Mouse (Mus musculus): ENCODE results near the gene Gm31371. TPM values are rescaled to one million over a fixed set of nuclear protein-coding genes. Genes with fewer than 3 reads are reported as not detected.
"Not testable (repeated sequence)": the region's sequence is repeated elsewhere in the genome, so short reads cannot be mapped to it uniquely, and the experiment has no call there.

Gene Gm31371
- polyA plus RNA-seq, 1 experiment from 2014 or later: 0.17 TPM

GRCm38 (mm10) chr8:19975237-19975636 lies 72.0 kb downstream of the Gm31371 start:
- not testable (repeated sequence) for H3K27me3 ChIP-seq (ENCODE audit: control insufficient read depth, insufficient read depth, low read length); H3K27ac ChIP-seq (ENCODE audit: low read length); H3K9ac ChIP-seq (replicated peaks; ENCODE audit: low read depth, low read length); H3K4me2 ChIP-seq (replicated peaks; ENCODE audit: low read depth, low read length); H3K4me3 ChIP-seq (ENCODE audit: low read depth, low read length); ATAC-seq (ENCODE audit: insufficient number of reproducible peaks, insufficient read depth, low FRiP score, low read depth); H3K4me1 ChIP-seq (ENCODE audit: control insufficient read depth, insufficient read depth, low read length); H3K36me3 ChIP-seq (ENCODE audit: control insufficient read depth, insufficient read depth, low read length); H3K9me3 ChIP-seq (ENCODE audit: control insufficient read depth, low read depth, low read length)
- 87% methylated on average over 6 of the region's 6 CpGs for WGBS

Other genes with a start within 250 kb of the Gm31371 start
- gene 4930467E23Rik, start 173.8 kb upstream of the Gm31371 start, polyA plus RNA-seq (2014; fragmentation: Nextera tagmentation; extraction: Ambion mirVana): not detected in 2 replicates